8 mouse cellular contexts compared by ENCODE assay signal in the genomic region with DNA sequence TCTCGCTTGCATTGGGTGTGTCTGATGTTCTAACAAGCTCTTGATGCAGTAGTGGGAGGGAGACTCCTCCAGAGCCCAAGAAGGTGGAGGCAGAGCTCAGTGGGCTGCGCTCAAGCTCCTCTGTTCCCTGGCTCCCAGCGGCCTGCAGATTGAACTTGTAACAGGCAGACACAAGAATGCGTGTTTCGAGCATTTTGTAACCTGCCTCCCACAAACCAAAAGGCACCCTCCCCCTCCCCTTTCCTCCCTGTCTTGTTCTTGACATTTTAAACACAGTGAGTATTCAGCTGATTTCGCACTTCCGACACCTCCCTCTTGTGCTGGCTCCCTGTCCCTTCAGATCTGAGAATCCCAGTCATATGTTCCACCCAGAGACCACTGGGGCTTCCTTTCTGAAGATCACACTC.
DNase-seq lines count a peak whose midpoint lies in the region; ATAC-seq lines count a peak whose summit lies in the region.

No protein-coding gene starts in this region.

- H3K36me3 ChIP-seq in forebrain, embryonic 15.5 days = no peaks in the 10 kb centered on the region
- no peaks in the 10 kb centered on the region for H3K36me3 ChIP-seq in lung, embryonic 15.5 days
- H3K36me3 ChIP-seq in stomach, embryonic 16.5 days (ENCODE audit: control insufficient read depth, insufficient read depth, low read length) = no peaks in the 10 kb centered on the region

- peak; percentile 94 for DNase-seq in heart, adult 11 months
- DNase-seq in heart, adult 9 months (ENCODE audit: low spot score in 2 of 2) = no peak
- peak; percentile 60 for DNase-seq in ES-CJ7 (ENCODE audit: low read depth, low spot score)
- DNase-seq in kidney, postnatal 10 days = peak; percentile 57
- DNase-seq in cerebellum, adult 11 months = no peak

- no peak overlapping the region for H3K9ac ChIP-seq in forebrain, embryonic 15.5 days (replicated peaks)
- H3K9ac ChIP-seq in lung, embryonic 15.5 days = 0 out of 2 replicates have a peak overlapping the region, but pooled peaks have one; percentile 0
- peak overlapping the region; percentile 62 for H3K9ac ChIP-seq in stomach, embryonic 16.5 days (ENCODE audit: low read length)

- WGBS in forebrain, embryonic 15.5 days = 23% methylated on average over 7 of the region's 7 CpGs
- 14% methylated on average over 7 of the region's 7 CpGs for WGBS in lung, embryonic 15.5 days
- WGBS in stomach, embryonic 16.5 days = 15% methylated on average over 7 of the region's 7 CpGs

- no peak overlapping the region for H3K4me3 ChIP-seq in forebrain, embryonic 15.5 days
- no peak overlapping the region for H3K4me3 ChIP-seq in lung, embryonic 15.5 days
- H3K4me3 ChIP-seq in stomach, embryonic 16.5 days (replicated peaks; ENCODE audit: low read length) = no peak overlapping the region

- H3K9me3 ChIP-seq in forebrain, embryonic 15.5 days = no peaks in the 10 kb centered on the region
- H3K9me3 ChIP-seq in lung, embryonic 15.5 days = no peaks in the 10 kb centered on the region
- H3K9me3 ChIP-seq in stomach, embryonic 16.5 days (replicated peaks; ENCODE audit: control insufficient read depth, low read length) = no peaks in the 10 kb centered on the region

- no peaks in the 10 kb centered on the region for H3K27me3 ChIP-seq in forebrain, embryonic 15.5 days
- H3K27me3 ChIP-seq in lung, embryonic 15.5 days = no peaks in the 10 kb centered on the region
- H3K27me3 ChIP-seq in stomach, embryonic 16.5 days (ENCODE audit: control insufficient read depth, insufficient read depth, low read length) = no peaks in the 10 kb centered on the region

- ATAC-seq in forebrain, embryonic 15.5 days (replicated peaks) = 0 out of 2 replicates have a peak, but pooled peaks have one; percentile 21
- no peak for ATAC-seq in lung, embryonic 15.5 days (ENCODE audit: borderline replicate concordance, extremely low read depth, low FRiP score, low TSS enrichment)
- ATAC-seq in stomach, embryonic 16.5 days (ENCODE audit: insufficient read depth, low FRiP score) = peak; percentile 71

- H3K27ac ChIP-seq in forebrain, embryonic 15.5 days (replicated peaks) = peak overlapping the region; percentile 68; the same call in 1 of the 2 replicates
- peak overlapping the region; percentile 72 for H3K27ac ChIP-seq in lung, embryonic 15.5 days
- peak overlapping the region; percentile 94 for H3K27ac ChIP-seq in stomach, embryonic 16.5 days (ENCODE audit: low read length)

- peaks cover 22% of the 10 kb centered on the region for H3K4me1 ChIP-seq in forebrain, embryonic 15.5 days
- peaks cover 51% of the 10 kb centered on the region for H3K4me1 ChIP-seq in lung, embryonic 15.5 days
- H3K4me1 ChIP-seq in stomach, embryonic 16.5 days (ENCODE audit: control insufficient read depth, insufficient read depth, low read length) = peaks cover 32% of the 10 kb centered on the region

- H3K4me2 ChIP-seq in forebrain, embryonic 15.5 days (replicated peaks) = no peak overlapping the region
- H3K4me2 ChIP-seq in lung, embryonic 15.5 days = peak overlapping the region; percentile 30; the same call in 1 of the 2 replicates
- peak overlapping the region; percentile 27; the same call in 1 of the 2 replicates for H3K4me2 ChIP-seq in stomach, embryonic 16.5 days (ENCODE audit: low read depth, low read length)

Comparison
In these comparisons a context has a peak if more than half of its experiments do, and no peak if none do; other contexts are left out.
1. DNase-seq: peak in heart, adult 11 months (single experiment), ES-CJ7 (single experiment) and kidney, postnatal 10 days (single experiment); none in heart, adult 9 months (0 of 2) and cerebellum, adult 11 months (single experiment).
2. Peak in every context shown above with its lines, with median percentiles within 50 percentile points of each other: H3K27ac ChIP-seq.